Mouse (Mus musculus): ENCODE measurements around the gene Adprhl2. TPM values are rescaled to one million over a fixed set of nuclear protein-coding genes. Genes with fewer than 3 reads are reported as not detected.

The Adprhl2 gene
- polyA plus RNA-seq, 1 experiment from 2014 or later: 41.7 TPM

DNA sequence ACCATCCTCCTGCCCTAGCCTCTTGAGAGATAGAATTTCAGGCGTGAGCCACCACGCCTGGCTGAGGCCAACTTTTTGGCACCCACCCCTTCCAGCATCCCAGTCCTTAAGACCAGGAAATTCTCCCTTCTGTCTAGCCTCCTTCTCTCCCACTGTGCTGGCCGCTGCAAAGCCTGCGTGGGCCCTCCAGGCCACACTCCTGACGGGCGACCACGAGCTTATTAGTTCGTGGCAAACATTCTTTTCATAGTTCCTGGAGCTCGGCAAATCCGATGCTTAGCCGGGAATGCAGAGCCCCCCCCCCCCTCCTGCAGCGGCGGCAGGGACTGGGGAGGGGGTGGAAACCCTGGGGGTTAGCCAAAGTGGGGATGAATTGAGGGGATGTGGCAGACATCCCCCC is 30.3 kb downstream of the Adprhl2 start:
- Histone ChIP-seq H3K4me3 (ENCODE audit: low read depth, low read length) (no peak overlapping the region), H3K9ac (ENCODE audit: low read depth, low read length) (no peak overlapping the region), H3K27me3 (replicated peaks; ENCODE audit: control insufficient read depth, insufficient read depth, low read length) (peaks cover 27% of the 10 kb centered on the region), H3K4me2 (replicated peaks; ENCODE audit: low read depth) (no peak overlapping the region), H3K36me3 (ENCODE audit: control insufficient read depth, insufficient read depth) (no peaks in the 10 kb centered on the region), H3K27ac (ENCODE audit: low read depth, low read length) (no peak overlapping the region), H3K4me1 (replicated peaks; ENCODE audit: control insufficient read depth, insufficient read depth, low read length) (no peaks in the 10 kb centered on the region; the same call in 1 of the 2 replicates), H3K9me3 (ENCODE audit: control insufficient read depth) (no peaks in the 10 kb centered on the region)
- no peak for TF ChIP-seq CTCF (IDR thresholded peaks at IDR 0.05; ENCODE audit: low read depth)
- WGBS: 23% methylated on average over 13 of the region's 13 CpGs
- no peak for ATAC-seq

- no peaks in the 10 kb centered on the region for H3K9me3 ChIP-seq (ENCODE audit: control insufficient read depth)
- 82% methylated on average over 8 of the region's 8 CpGs for WGBS
- no peak for TF ChIP-seq CTCF (IDR thresholded peaks at IDR 0.05; ENCODE audit: low read depth)
- H3K27ac ChIP-seq (ENCODE audit: low read depth, low read length): no peak overlapping the region
- H3K9ac ChIP-seq (ENCODE audit: low read depth, low read length): no peak overlapping the region
- no peaks in the 10 kb centered on the region; the same call in 1 of the 2 replicates for H3K4me1 ChIP-seq (replicated peaks; ENCODE audit: control insufficient read depth, insufficient read depth, low read length)
- no peak overlapping the region for H3K4me2 ChIP-seq (replicated peaks; ENCODE audit: low read depth)
- ATAC-seq: no peak
- no peak overlapping the region for H3K4me3 ChIP-seq (ENCODE audit: low read depth, low read length)
- no peaks in the 10 kb centered on the region for H3K36me3 ChIP-seq (ENCODE audit: control insufficient read depth, insufficient read depth)
- peaks cover 34% of the 10 kb centered on the region for H3K27me3 ChIP-seq (replicated peaks; ENCODE audit: control insufficient read depth, insufficient read depth, low read length)
These were observed 31.2 kb downstream of the Adprhl2 start for GRCm38 (mm10) chr4:126290314-126290713.

GRCm38 (mm10) chr4:126288085-126288666 is 33.3 kb downstream of the Adprhl2 start:
- H3K9ac ChIP-seq (ENCODE audit: low read depth, low read length): no peak overlapping the region
- H3K27ac ChIP-seq (ENCODE audit: low read depth, low read length): no peak overlapping the region
- no peaks in the 10 kb centered on the region for H3K36me3 ChIP-seq (ENCODE audit: control insufficient read depth, insufficient read depth)
- no peaks in the 10 kb centered on the region for H3K9me3 ChIP-seq (ENCODE audit: control insufficient read depth)
- peaks cover 47% of the 10 kb centered on the region for H3K27me3 ChIP-seq (replicated peaks; ENCODE audit: control insufficient read depth, insufficient read depth, low read length)
- 0 out of 2 replicates have a peak overlapping the region, but pooled peaks have one; percentile 21 for H3K4me2 ChIP-seq (replicated peaks; ENCODE audit: low read depth)
- ATAC-seq: no peak
- H3K4me1 ChIP-seq (replicated peaks; ENCODE audit: control insufficient read depth, insufficient read depth, low read length): no peaks in the 10 kb centered on the region; the same call in 1 of the 2 replicates
- 41% methylated on average over 17 of the region's 17 CpGs for WGBS
- TF ChIP-seq CTCF (IDR thresholded peaks at IDR 0.05; ENCODE audit: low read depth): no peak
- no peak overlapping the region for H3K4me3 ChIP-seq (ENCODE audit: low read depth, low read length)

GRCm38 (mm10) chr4:126287302-126287995 is 34.1 kb downstream of the Adprhl2 start:
- H3K36me3 ChIP-seq (ENCODE audit: control insufficient read depth, insufficient read depth): no peaks in the 10 kb centered on the region
- TF ChIP-seq CTCF (IDR thresholded peaks at IDR 0.05; ENCODE audit: low read depth): no peak
- H3K27ac ChIP-seq (ENCODE audit: low read depth, low read length): no peak overlapping the region
- ATAC-seq: no peak
- H3K9me3 ChIP-seq (ENCODE audit: control insufficient read depth): no peaks in the 10 kb centered on the region
- WGBS: 28% methylated on average over 11 of the region's 11 CpGs
- no peaks in the 10 kb centered on the region; the same call in 1 of the 2 replicates for H3K4me1 ChIP-seq (replicated peaks; ENCODE audit: control insufficient read depth, insufficient read depth, low read length)
- H3K9ac ChIP-seq (ENCODE audit: low read depth, low read length): no peak overlapping the region
- no peak overlapping the region for H3K4me2 ChIP-seq (replicated peaks; ENCODE audit: low read depth)
- no peak overlapping the region for H3K4me3 ChIP-seq (ENCODE audit: low read depth, low read length)
- peaks cover 47% of the 10 kb centered on the region for H3K27me3 ChIP-seq (replicated peaks; ENCODE audit: control insufficient read depth, insufficient read depth, low read length)

- no peaks in the 10 kb centered on the region for H3K9me3 ChIP-seq (ENCODE audit: control insufficient read depth)
- H3K27ac ChIP-seq (ENCODE audit: low read depth, low read length): no peak within 1 kb of the TSS
- peak within 1 kb of the TSS; percentile 45 for H3K4me3 ChIP-seq (ENCODE audit: low read depth, low read length)
- ATAC-seq: 0 out of 2 replicates have a peak, but pooled peaks have one; percentile 49
- H3K9ac ChIP-seq (ENCODE audit: low read depth, low read length): peak within 1 kb of the TSS; percentile 46
- TF ChIP-seq CTCF (IDR thresholded peaks at IDR 0.05; ENCODE audit: low read depth): no peak
- 1% methylated on average over 42 of the region's 42 CpGs for WGBS
- peaks cover 47% of the 10 kb centered on the region for H3K27me3 ChIP-seq (replicated peaks; ENCODE audit: control insufficient read depth, insufficient read depth, low read length)
- H3K36me3 ChIP-seq (ENCODE audit: control insufficient read depth, insufficient read depth): no peaks in the 10 kb centered on the region
- peak within 1 kb of the TSS; percentile 76 for H3K4me2 ChIP-seq (replicated peaks; ENCODE audit: low read depth)
- H3K4me1 ChIP-seq (replicated peaks; ENCODE audit: control insufficient read depth, insufficient read depth, low read length): no peaks in the 10 kb centered on the region; the same call in 1 of the 2 replicates
These were observed 35.0 kb downstream of the Adprhl2 start, which contains the start of gene Col8a2 for GRCm38 (mm10) chr4:126286492-126286891. Col8a2 (plus strand) TSS chr4:126286793.

DNA sequence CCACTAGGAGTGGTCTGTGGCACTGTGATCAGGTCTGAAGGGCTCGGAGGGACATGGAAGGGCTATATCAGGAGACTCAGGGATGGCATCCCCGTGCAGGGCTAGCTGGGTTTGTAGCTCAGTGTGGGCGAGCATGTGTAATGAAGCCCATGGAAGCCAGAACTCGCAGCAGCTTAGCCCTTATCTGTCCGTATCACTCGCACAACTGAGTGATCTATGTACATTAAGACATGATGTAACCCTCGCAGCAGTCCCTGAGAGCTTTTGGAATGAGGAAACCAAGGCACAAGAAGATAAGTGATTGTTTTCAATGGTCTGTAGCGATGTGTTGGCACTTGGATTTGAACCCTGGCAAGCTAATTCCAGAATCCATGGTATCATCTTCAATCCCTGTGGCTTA is 37.9 kb downstream of the Adprhl2 start:
- 74% methylated on average over 8 of the region's 8 CpGs for WGBS
- no peak overlapping the region for H3K27ac ChIP-seq (ENCODE audit: low read depth, low read length)
- H3K4me2 ChIP-seq (replicated peaks; ENCODE audit: low read depth): no peak overlapping the region
- no peak overlapping the region for H3K9ac ChIP-seq (ENCODE audit: low read depth, low read length)
- peaks cover 39% of the 10 kb centered on the region for H3K27me3 ChIP-seq (replicated peaks; ENCODE audit: control insufficient read depth, insufficient read depth, low read length)
- ATAC-seq: no peak
- no peaks in the 10 kb centered on the region; the same call in 1 of the 2 replicates for H3K4me1 ChIP-seq (replicated peaks; ENCODE audit: control insufficient read depth, insufficient read depth, low read length)
- no peak for TF ChIP-seq CTCF (IDR thresholded peaks at IDR 0.05; ENCODE audit: low read depth)
- H3K4me3 ChIP-seq (ENCODE audit: low read depth, low read length): no peak overlapping the region
- H3K36me3 ChIP-seq (ENCODE audit: control insufficient read depth, insufficient read depth): no peaks in the 10 kb centered on the region
- H3K9me3 ChIP-seq (ENCODE audit: control insufficient read depth): no peaks in the 10 kb centered on the region

All from intestine, postnatal 0 days (tissue).